Mouse (Mus musculus): ENCODE results near the gene Rimbp2.
A peak's percentile ranks its signal among the peaks of the same experiment; 100 is the strongest.

GRCm38 (mm10) chr5:128981607-128982006 lies 28.3 kb upstream of the Rimbp2 start:
- no peak for TF ChIP-seq POLR2A (IDR thresholded peaks at IDR 0.05; ENCODE audit: low read depth, low read length)
- peak; percentile 86; the same call in 1 of the 2 replicates for TF ChIP-seq CTCF (IDR thresholded peaks at IDR 0.05; ENCODE audit: extremely low read depth, insufficient read length, insufficient replicate concordance, low read depth, low read length)
